Mouse (Mus musculus): ENCODE measurements at regions not wholly inside any gene's neighbourhood (a gene's known extent, or its start where the extent isn't known, plus 50 kb on each side); places are given as distances from the start of the nearest gene placed in this dataset.

GRCm38 (mm10) chr6:123930951-123931350, 77.7 kb upstream of the Vmn2r25 start:
- DNase-seq, result peak; percentile 73

DNA sequence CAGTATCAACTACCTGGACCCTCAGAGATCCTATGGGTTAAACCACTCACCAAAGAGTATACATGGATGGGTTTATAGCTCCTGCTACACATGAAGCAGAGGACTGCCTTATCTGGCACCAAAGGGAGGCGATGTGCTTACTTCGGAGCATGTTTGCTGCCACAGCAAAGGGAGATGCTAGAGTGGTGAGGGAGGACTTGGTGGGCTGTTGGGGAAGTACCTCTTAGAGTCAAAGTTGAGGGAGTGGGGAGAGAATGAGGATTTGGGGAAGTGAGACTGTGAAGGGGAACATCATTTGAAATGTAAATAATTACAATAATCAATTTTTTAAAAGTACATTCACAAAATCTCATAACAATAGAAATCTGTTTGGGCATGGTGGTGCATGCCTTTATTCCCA, 84.7 kb upstream of the Vmn2r25 start:
- DNase-seq, result no peak

DNA sequence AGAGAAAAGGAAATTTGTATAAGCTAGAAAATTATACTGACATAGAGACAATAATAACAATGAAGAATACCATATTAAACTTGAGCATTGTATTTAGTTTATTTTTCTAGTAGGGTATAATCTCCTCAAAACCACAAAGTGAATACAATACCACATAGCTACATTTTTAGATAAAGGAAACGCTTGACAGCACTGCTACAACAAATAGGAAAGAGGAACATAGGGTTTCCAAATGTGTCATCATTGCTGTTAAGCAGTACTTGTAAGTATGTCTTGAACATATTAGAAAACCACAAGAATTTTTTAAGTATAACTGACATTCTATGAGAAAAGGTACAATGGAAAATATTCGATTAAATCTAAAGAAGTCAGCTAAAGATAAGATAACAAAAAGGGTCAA, 63.0 kb upstream of the Vmn2r26 start:
- DNase-seq, result no peak

- no peak for DNase-seq
These were observed 53.2 kb upstream of the Vmn2r26 start for GRCm38 (mm10) chr6:123971180-123971579.

Measured in adrenal gland, postnatal 10 days (tissue).